Mouse (Mus musculus): ENCODE results near the gene Olfr643.

The Olfr643 gene

GRCm38 (mm10) chr7:104137305-104137704, at the start of gene Olfr643:
TSS of gene Olfr643 (minus strand) at chr7:104137405.
- in situ Hi-C loops (cut with MboI; ENCODE audit: unreplicated experiment in 2 of 2) = no loop called here

- in situ Hi-C loops (cut with MboI; ENCODE audit: unreplicated experiment in 2 of 2) = loop anchor here (10.0 to 25.0 kb wide), 7 partner anchors 228 to 1668 kb away; partner anchors contain the start of genes Gm5901 (in 1 of the 2), Olfr557 (in 1 of the 2) and Trim68 (in 1 of the 2)
These were observed 46.1 kb upstream of the Olfr643 start, which contains the start of gene Olfr648 for GRCm38 (mm10) chr7:104183292-104183691. TSS of gene Olfr648 (minus strand) at chr7:104183392.

GRCm38 (mm10) chr7:104179074-104179473, 41.9 kb upstream of the Olfr643 start:
- in situ Hi-C loops (cut with MboI; ENCODE audit: unreplicated experiment in 2 of 2) = loop anchor here (25.0 kb wide), 3 partner anchors 1208 to 1492 kb away; partner anchors contain the start of genes Gm5901 (in 1 of the 2), Olfr557 (in 1 of the 2) and Trim68 (in 1 of the 2)

GRCm38 (mm10) chr7:104178422-104179054, 41.3 kb upstream of the Olfr643 start:
- in situ Hi-C loops (cut with MboI; ENCODE audit: unreplicated experiment in 2 of 2) = loop anchor here (25.0 kb wide), 3 partner anchors 1209 to 1491 kb away; partner anchors contain the start of genes Gm5901 (in 1 of the 2), Olfr557 (in 1 of the 2) and Trim68 (in 1 of the 2)

- in situ Hi-C loops (cut with MboI; ENCODE audit: unreplicated experiment in 2 of 2) = loop anchor here (25.0 kb wide), 3 partner anchors 1212 to 1488 kb away; partner anchors contain the start of genes Gm5901 (in 1 of the 2), Olfr557 (in 1 of the 2) and Trim68 (in 1 of the 2)
These were observed 37.9 kb upstream of the Olfr643 start for GRCm38 (mm10) chr7:104175085-104175484.

- in situ Hi-C loops (cut with MboI; ENCODE audit: unreplicated experiment in 2 of 2) = no loop called here
These were observed 32.5 kb upstream of the Olfr643 start for GRCm38 (mm10) chr7:104169634-104170204.

GRCm38 (mm10) chr7:104167105-104167504, 29.9 kb upstream of the Olfr643 start:
- in situ Hi-C loops (cut with MboI; ENCODE audit: unreplicated experiment in 2 of 2) = no loop called here

- in situ Hi-C loops (cut with MboI; ENCODE audit: unreplicated experiment in 2 of 2) = no loop called here
These were observed 13.3 kb upstream of the Olfr643 start, which contains the start of gene Ubqlnl for GRCm38 (mm10) chr7:104150456-104150855. TSS of gene Ubqlnl (minus strand) at chr7:104150556.

GRCm38 (mm10) chr7:104143179-104143578, 6.0 kb upstream of the Olfr643 start, which contains the start of gene Ubqln3:
TSS of gene Ubqln3 (minus strand) at chr7:104143279.
- in situ Hi-C loops (cut with MboI; ENCODE audit: unreplicated experiment in 2 of 2) = no loop called here

- in situ Hi-C loops (cut with MboI; ENCODE audit: unreplicated experiment in 2 of 2) = no loop called here
These were observed 7.5 kb downstream of the Olfr643 start, which contains the start of gene Ubqln5 for GRCm38 (mm10) chr7:104129726-104130125. TSS of gene Ubqln5 (minus strand) at chr7:104129826.

- in situ Hi-C loops (cut with MboI; ENCODE audit: unreplicated experiment in 2 of 2) = no loop called here
These were observed 32.5 kb downstream of the Olfr643 start, which contains the start of gene Olfr646 for GRCm38 (mm10) chr7:104104757-104104972. TSS of gene Olfr646 (plus strand) at chr7:104104873.

GRCm38 (mm10) chr7:104103913-104104756, 33.1 kb downstream of the Olfr643 start:
- in situ Hi-C loops (cut with MboI; ENCODE audit: unreplicated experiment in 2 of 2) = no loop called here

GRCm38 (mm10) chr7:104085365-104085764, 51.8 kb downstream of the Olfr643 start, which contains the start of gene Olfr645:
TSS of gene Olfr645 (minus strand) at chr7:104085465.
- in situ Hi-C loops (cut with MboI; ENCODE audit: unreplicated experiment in 2 of 2) = no loop called here

- in situ Hi-C loops (cut with MboI; ENCODE audit: unreplicated experiment in 2 of 2) = no loop called here
These were observed 65.4 kb downstream of the Olfr643 start, which contains the start of gene Olfr644 for GRCm38 (mm10) chr7:104071769-104072168. TSS of gene Olfr644 (minus strand) at chr7:104071869.

- in situ Hi-C loops (cut with MboI; ENCODE audit: unreplicated experiment in 2 of 2) = no loop called here
These were observed 75.9 kb downstream of the Olfr643 start, which contains the start of gene 4930516K23Rik for GRCm38 (mm10) chr7:104061345-104061744. TSS of gene 4930516K23Rik (minus strand) at chr7:104061445.

GRCm38 (mm10) chr7:104059215-104059614, 78.0 kb downstream of the Olfr643 start:
- in situ Hi-C loops (cut with MboI; ENCODE audit: unreplicated experiment in 2 of 2) = no loop called here

- in situ Hi-C loops (cut with MboI; ENCODE audit: unreplicated experiment in 2 of 2) = no loop called here
These were observed 84.6 kb downstream of the Olfr643 start, which contains the start of gene Olfr642 for GRCm38 (mm10) chr7:104052566-104052965. TSS of gene Olfr642 (minus strand) at chr7:104052666.

- in situ Hi-C loops (cut with MboI; ENCODE audit: unreplicated experiment in 2 of 2) = no loop called here
These were observed 86.5 kb downstream of the Olfr643 start for GRCm38 (mm10) chr7:104050745-104051144.

- in situ Hi-C loops (cut with MboI; ENCODE audit: unreplicated experiment in 2 of 2) = no loop called here
These were observed 102.1 kb downstream of the Olfr643 start, which contains the start of gene Olfr641 for GRCm38 (mm10) chr7:104035145-104035544. TSS of gene Olfr641 (plus strand) at chr7:104035445.

- in situ Hi-C loops (cut with MboI; ENCODE audit: unreplicated experiment in 2 of 2) = no loop called here
These were observed 110.2 kb downstream of the Olfr643 start for GRCm38 (mm10) chr7:104026978-104027377.

All from v-Abl transformed pro-B cells (cell line).